Mouse (Mus musculus) layer of hippocampus, postnatal 25 days (tissue): ENCODE data around the gene Eml4. TPM values are rescaled to one million over a fixed set of nuclear protein-coding genes. Genes with fewer than 3 reads are reported as not detected.

Source experiments
- DNase-seq, 2 experiments: peaks; one replicate each; pipeline ENCODE4 v3.0.0; 2022; ENCODE audit warnings: mixed read lengths in 2 of 2, low spot score in 1 of 2; ENCODE audit errors: extremely low spot score in 1 of 2
- total RNA-seq, 2 experiments: library from RNA; stranded (reverse); gene quantifications; 2 replicates each; pipeline ENCODE4 v1.2.3; 2021

The Eml4 gene
- total RNA-seq, 2 experiments from 2014 or later = 24.8 to 25.9 TPM

GRCm38 (mm10) chr17:83377755-83378443 is 27.2 kb downstream of the Eml4 start:
- DNase-seq = no peak

- no peak for DNase-seq
These were observed 27.7 kb downstream of the Eml4 start for GRCm38 (mm10) chr17:83378444-83378762.

DNA sequence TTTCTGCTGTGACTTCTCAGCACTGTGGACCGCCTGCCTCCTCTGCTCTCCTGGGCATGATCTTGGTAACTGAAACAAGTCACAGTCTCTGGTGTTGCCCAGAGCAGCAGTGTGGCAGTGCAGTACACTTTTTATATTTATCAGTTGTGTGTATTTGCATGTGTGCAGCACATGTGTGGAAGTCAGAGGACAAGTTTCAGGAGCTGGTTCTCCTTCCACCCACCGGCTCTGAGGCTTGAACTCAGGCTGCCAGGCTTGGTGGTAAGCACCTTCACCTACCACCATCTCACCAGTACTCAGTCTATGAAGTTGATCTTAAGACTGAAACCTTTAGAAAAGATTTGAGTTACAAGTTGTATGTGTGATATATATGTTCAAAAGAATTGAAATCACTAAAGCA is 28.6 kb downstream of the Eml4 start:
- no peak for DNase-seq

DNA sequence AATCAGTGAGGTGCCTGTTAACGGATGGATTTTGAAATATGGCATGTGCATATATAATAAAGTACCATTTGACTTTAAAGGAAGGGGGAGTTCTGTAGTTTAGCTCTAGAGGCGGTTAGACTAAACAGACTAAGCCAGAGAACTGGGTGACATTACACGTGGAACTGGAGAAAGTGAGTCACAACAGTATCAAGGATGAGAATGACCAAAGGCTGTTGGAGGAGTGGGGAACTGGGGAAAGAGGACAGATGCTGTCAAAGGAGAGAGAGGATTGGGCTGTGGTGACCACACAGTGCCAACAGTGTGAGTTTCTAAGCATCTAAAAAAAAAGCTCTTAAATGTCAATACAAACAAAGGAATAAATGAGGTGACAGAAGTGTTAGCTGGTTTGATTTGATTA is 29.1 kb downstream of the Eml4 start:
- no peak for DNase-seq

GRCm38 (mm10) chr17:83382752-83383151 is 32.0 kb downstream of the Eml4 start:
- DNase-seq = no peak

DNA sequence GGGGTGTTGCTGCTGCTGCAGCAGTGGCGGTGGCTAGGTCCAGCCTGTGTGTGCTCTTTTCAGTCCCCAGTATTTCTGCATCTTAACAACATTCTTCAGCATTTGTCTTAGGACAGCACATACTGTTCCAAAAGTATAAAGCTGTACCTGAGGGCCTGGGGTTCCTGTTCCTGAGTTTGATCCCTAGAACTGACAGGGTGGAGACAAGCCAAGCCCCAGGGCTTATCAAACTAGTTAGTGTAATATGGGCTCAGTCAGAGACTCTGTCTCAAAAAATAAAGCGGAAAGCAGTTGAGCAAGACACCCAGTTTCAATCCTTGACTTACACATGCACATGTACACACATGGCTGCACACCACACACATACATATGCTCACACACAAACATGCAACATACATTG is 34.2 kb downstream of the Eml4 start:
- no peak for DNase-seq

DNA sequence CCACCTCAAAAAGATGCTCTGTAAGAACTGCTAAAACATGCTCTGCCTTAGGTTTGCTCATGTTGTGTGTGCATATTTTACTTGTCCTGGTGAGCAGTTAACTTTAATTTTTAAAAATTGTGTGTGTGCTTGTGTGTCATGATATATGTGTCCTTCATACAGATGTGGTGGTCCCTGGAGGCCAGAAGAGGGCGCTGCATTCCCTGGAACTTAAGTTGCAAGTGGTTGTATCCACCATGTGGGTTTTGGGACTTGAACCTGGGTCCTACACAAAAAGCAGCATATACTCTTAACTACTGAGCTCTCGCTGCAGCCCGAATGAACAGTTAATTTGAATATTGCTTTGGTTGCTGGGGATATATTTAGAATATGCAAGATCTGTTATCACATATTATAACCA is 36.4 kb downstream of the Eml4 start:
- no peak for DNase-seq

GRCm38 (mm10) chr17:83394013-83394412 is 43.3 kb downstream of the Eml4 start:
- DNase-seq = no peak

DNA sequence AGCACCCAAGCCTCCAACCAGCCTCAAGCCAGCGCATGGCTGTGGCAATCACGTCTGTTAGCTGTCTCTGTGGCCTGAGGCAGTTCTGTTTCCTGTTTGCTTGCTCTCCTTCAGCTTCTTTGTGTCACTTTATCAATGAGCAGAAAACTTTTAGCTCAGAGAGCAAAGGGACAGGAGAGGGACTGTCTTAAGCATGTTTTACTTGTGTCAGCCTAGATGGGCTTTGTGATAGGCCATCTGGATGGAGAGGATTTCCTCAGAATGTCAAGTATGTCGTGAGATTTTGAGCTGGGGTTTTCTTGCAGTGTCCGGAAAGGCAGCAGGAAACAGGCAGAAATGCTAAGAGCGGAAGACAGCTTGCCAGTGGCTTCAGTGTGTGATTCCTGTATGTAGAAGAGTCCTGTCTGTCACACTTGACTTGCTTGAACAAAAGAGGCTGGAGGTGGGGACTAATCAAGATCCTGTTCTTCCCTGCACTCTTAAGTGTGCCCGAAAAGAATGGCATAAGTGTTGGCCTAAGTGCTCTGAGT is 46.9 kb downstream of the Eml4 start:
- DNase-seq = no peak

DNA sequence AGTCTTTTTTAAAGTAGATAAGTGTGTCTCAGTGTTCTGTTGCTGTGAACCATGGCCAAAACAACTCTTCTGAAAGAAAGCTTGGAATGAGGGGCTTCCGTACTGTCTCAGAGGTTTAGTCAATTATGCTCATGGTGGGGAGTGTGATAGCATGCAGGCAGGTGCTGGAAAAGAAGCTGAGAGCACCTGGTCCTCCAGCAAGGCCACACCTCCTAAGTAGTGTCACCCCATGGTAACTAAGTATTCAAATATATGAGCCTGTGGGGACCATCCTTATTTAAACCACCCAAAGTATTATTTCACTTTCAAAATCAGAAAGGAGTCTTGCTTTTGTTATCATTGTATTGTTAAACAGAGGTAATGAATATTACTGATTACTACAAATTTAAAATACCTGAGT is 48.0 kb downstream of the Eml4 start:
- no peak for DNase-seq

DNA sequence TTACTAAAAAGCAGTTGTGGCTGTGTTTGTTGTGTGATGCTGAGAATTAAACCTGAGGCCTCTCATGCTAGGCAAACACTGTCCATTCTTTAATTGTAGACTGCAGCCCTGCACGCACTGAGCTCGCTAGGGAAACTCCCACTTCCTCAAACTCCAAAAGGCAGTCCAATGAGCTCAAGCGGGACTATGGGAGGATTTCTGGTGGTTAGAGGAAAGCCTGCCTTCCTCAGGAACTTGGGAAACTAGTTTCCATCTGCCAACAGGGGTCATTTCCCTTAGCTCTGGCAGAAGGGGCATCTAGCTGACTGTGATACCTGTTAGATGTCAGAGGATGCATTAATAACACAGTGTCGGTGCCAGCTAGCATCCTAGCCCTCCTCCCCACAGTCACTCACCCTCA is 79.9 kb downstream of the Eml4 start:
- no peak for DNase-seq

- no peak for DNase-seq
These were observed 92.7 kb downstream of the Eml4 start for GRCm38 (mm10) chr17:83443406-83443805.

- DNase-seq = no peak
These were observed 98.9 kb downstream of the Eml4 start for GRCm38 (mm10) chr17:83449583-83449982.

- no peak for DNase-seq
These were observed 100.6 kb downstream of the Eml4 start for GRCm38 (mm10) chr17:83451367-83451766.

DNA sequence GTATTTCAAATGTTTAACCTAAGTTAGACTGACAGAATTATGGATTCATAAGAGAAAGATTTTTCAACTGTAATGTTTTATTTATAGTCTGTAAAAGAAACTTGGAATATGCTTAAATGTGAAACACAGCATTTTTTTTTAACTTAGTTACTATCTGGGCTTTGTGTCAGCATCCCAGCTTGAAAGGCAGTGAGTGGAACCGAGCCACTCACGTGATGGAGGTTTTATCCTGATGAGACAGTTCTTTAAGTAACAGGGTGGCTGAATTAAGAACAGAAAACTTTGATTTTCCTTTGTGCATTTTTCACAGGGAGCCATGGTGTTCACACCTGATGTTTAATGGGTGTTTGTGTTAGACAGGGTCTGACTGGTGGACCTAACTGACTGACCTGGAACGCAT is 101.1 kb downstream of the Eml4 start:
- DNase-seq = no peak

GRCm38 (mm10) chr17:83452451-83452850 is 101.7 kb downstream of the Eml4 start:
- DNase-seq = no peak

DNA sequence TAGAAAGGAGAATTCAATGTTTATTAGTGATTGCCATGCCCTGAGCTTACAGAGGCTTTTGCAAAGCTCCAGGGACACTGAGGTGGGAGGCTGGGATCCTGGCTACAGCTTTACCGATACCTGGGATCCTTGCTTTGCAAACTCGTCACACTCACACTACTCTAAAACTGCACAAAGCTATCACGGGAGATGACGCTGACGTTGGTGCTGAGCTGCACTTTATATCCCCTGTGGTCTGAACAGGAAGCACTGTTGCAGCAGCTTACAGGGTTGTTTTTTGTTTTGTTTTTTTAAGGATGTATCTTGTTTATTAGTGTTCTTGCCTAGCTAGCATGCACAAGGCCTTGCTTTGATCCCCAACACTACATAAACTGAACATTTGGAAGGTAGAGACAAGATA is 102.9 kb downstream of the Eml4 start:
- no peak for DNase-seq

GRCm38 (mm10) chr17:83457271-83457670 is 106.5 kb downstream of the Eml4 start:
- no peak for DNase-seq

GRCm38 (mm10) chr17:83465969-83466368 is 115.2 kb downstream of the Eml4 start:
- DNase-seq = no peak

- no peak for DNase-seq
These were observed 116.0 kb downstream of the Eml4 start for GRCm38 (mm10) chr17:83466697-83467251.

DNA sequence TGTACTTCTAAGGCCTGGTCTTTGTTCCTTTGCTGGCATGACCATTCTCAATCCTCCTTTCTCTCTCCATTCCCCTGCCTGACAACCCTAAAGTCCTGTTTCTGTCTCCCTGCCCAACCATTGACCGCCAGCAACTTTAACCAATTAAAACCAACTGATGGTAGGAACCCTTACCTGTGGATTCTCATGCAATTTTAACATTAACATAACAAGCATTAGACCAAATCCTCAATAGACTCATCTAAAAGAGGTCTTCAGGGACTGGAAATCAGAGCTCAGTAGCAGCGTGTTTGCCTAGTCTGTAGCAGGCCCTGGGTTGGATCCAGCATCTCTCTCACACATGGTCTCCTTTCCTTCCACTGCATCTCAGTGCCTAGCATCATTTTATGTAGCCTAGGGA is 118.9 kb downstream of the Eml4 start:
- no peak for DNase-seq

- no peak for DNase-seq
These were observed 126.4 kb downstream of the Eml4 start for GRCm38 (mm10) chr17:83477089-83477488.
